Mouse (Mus musculus) T-helper 1 cell (primary cell): Measurements from ENCODE around the gene Rab9.

Source experiments
- in situ Hi-C: fragments of 300-600 bp; cut with MboI, MseI; formaldehyde crosslinking; loops from one replicate; pipeline ENCODE4 v1.15.1; 2025; ENCODE audit warnings: high pct_unique_total_duplicates

Rab9 gene

GRCm38 (mm10) chrX:166453532-166453931 lies 26.1 kb downstream of the Rab9 start:
- in situ Hi-C loops: no loop called here

- in situ Hi-C loops: no loop called here
Observed at GRCm38 (mm10) chrX:166444552-166444951, 35.1 kb downstream of the Rab9 start.

GRCm38 (mm10) chrX:166440616-166441063 lies 39.0 kb downstream of the Rab9 start, which contains the start of gene Ofd1:
Ofd1 (minus strand) TSS chrX:166440704.
- in situ Hi-C loops: no loop called here

- in situ Hi-C loops: no loop called here
Observed at GRCm38 (mm10) chrX:166440036-166440615, 39.5 kb downstream of the Rab9 start, which contains the start of gene Trappc2. Trappc2 (plus strand) TSS chrX:166440574.

GRCm38 (mm10) chrX:166434812-166435211 lies 44.9 kb downstream of the Rab9 start:
- in situ Hi-C loops: no loop called here

GRCm38 (mm10) chrX:166416196-166416595 lies 63.5 kb downstream of the Rab9 start:
- in situ Hi-C loops: no loop called here

- in situ Hi-C loops: no loop called here
Observed at GRCm38 (mm10) chrX:166407865-166408264, 71.8 kb downstream of the Rab9 start.
